Mouse (Mus musculus): ENCODE results near the gene Exoc3l2.

Exoc3l2 gene

DNA sequence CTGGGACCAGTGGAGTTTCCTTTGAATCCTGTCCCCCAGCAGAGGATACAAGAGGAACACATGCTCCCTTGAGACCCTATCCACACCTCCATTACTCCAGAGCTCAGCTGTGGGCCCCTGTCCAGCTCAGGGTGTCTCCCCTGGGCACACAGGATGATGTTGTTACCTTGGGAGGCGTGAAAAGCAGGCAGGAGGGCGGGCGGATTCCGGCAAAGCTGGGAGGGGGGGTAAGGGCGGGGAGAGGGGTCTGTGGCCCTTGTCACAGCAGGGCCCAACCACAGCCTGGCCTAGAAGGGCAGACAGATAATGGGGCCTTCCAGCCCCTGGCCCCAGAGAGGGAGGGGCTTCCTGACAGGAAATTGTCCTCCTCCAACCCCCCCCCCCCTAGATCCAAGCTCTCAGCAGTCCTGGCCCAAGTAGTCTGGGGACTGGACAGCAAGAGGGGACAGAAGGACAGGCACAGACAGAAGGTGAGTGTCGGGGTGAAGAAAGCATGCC lies at the start of gene Exoc3l2:
Gene Exoc3l2 (plus strand): TSS at position 448 of the 498 bp plus-strand sequence.
- DNase-seq (ENCODE audit: low spot score), result no peak

DNA sequence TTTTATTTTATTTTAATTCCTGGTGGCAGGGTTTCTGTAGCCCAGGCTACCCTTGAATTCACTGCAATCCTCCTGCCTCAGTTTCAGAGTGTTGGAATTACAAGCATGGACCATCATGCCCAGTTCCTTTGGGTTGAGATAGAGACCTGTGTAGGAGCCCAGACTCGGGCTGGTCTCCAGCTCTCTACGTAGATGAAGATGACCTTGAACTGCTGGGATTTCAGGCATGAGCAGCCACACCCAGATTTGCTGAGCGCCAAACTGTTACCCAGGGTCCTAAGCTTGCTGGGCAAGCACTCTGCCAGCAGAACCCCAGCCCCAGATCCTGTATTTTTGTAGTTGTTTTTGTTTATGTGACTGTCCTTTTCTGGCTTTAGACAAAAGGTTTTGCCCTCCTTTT lies 49.6 kb upstream of the Exoc3l2 start:
- DNase-seq (ENCODE audit: low spot score), result no peak

- no peak for DNase-seq (ENCODE audit: low spot score)
Measured at GRCm38 (mm10) chr7:19416590-19416989, 46.5 kb upstream of the Exoc3l2 start.

- DNase-seq (ENCODE audit: low spot score), result no peak
Measured at GRCm38 (mm10) chr7:19420121-19420520, 43.0 kb upstream of the Exoc3l2 start.

DNA sequence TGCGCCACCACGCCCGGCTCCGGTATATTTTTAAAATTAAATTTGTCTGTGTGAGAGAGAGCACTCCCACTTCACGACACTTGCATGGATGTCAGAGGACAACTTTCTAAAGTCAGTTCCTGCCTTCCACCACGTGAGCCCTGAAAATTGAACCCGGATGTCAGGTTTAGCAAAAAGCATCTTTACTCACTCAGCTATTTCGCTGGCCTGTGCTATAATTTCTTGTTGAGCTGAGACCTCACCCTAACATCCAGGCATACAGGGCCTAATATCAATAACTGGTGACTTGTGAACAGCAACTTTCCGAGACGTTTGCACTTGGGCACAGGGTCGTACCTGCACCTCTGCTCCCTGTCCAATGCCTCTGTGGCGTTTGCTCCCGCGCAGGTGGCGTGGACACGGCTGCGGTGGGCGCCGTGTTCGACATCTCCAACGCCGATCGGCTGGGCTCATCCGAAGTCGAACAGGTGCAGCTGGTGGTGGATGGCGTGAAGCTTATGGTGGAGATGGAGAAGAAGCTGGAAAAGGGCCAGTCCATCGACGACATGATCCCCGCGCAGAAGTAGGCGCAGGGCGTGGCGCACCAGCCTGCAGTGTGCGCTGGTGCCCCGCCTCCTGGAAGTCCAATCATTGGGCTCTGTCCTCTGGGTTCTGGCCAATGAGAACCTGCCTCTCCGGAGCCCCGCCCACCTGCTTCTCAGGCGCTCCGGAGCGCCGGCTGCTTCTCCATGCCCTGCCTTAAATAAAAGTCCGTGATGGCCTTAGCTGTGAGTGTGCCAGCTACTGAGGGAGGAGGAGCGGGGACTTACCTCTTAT lies 42.1 kb upstream of the Exoc3l2 start:
- peak; percentile 57 for DNase-seq (ENCODE audit: low spot score)

DNA sequence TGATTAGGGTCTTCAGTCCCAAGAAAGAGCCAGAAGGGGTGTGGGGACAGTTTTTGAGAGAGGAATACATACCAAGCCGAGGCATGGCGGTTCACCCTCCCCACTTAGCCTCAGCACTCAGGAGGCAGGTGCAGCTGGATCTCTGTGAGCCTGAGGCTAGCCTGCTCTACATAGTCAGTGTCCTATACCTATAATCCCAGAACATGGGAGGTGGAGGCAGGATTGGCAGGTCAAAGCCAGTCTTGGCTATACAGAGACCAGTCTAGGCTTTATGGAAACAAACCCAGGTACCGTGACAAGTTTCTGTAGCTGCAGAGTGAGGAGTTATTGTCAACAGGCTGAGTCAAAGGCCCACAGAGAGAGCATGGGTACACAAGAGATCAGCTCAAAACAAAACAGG lies 40.0 kb upstream of the Exoc3l2 start:
- no peak for DNase-seq (ENCODE audit: low spot score)

- DNase-seq (ENCODE audit: low spot score), result no peak
Measured at GRCm38 (mm10) chr7:19424051-19424450, 39.1 kb upstream of the Exoc3l2 start.

DNA sequence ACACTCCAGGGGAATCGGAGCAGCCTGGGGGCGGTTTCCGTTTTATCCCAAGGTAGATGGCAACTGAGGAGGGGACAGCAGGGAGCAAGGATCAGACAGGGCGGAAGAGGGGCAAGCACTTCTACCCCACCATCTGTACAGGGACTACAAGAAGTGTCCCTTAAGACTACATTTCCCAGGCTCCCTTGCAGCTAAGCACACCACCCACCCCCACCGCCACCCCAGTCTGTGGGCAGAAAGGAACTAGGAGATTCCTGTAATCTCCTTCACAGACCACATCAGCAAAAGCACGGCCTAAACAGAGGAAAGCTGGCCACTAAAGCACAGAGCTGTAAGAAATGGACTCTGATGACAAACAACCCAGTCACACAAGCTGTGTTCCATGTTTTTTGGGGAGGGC lies 36.8 kb upstream of the Exoc3l2 start:
- no peak for DNase-seq (ENCODE audit: low spot score)

GRCm38 (mm10) chr7:19426888-19427287 lies 36.2 kb upstream of the Exoc3l2 start:
- no peak for DNase-seq (ENCODE audit: low spot score)

GRCm38 (mm10) chr7:19427999-19428650 lies 35.0 kb upstream of the Exoc3l2 start:
- DNase-seq (ENCODE audit: low spot score), result no peak

DNA sequence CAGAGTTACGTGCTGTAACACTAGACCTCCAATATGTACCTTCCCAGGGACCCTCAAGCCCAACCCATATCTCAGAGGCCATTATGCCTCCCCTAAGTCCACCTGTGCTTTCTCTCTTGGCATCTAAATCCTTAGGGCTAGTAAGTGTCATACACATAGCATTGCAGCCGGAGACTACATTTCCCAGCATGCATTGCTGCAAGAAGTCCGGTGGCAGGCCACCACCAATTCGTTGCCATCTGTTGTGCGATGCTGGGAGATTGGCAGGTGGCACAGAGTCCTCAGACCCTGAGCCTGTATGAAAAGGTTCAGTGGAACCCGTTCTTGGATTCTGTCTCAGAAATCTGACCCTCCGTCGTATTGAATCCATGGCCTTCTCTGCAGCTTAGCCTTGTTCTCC lies 33.4 kb upstream of the Exoc3l2 start:
- DNase-seq (ENCODE audit: low spot score), result no peak

DNA sequence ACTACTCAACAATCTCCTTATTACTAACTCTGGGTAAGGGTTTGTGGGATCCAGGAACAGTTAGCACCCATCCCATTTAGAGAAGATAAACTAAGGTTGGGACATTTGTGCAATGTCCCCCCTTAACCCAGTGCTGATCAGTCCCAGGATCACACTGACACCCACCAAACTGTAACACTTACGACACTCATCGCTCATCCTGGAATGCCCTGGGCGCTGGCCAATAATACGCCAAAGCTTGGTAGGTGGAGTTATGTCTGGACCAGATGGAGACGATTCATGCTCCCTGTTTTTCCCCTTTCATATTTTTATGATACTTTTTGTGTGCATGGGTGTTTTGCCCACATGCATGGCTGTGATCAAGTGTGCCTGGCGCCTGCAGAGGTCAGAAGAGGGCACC lies 32.7 kb upstream of the Exoc3l2 start:
- DNase-seq (ENCODE audit: low spot score), result no peak

DNA sequence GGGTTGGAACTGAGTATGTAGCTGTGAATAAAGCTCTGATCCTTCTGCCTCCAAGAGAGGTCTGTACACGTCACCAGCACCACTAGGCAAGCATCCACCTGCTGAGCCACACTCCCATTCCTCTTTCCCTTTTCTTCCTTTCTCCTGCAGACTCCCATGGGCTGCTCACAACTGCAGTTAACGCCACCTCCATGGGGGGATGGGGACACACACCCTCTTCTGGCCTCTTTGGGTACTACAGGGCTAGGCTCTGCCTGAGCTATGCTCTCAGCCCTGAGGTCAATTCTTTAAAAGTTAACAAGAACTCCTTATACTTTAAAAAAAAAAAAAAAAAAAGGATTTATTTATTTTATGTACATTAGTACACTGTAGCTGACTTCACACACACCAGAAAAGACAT lies 30.7 kb upstream of the Exoc3l2 start:
- no peak for DNase-seq (ENCODE audit: low spot score)

GRCm38 (mm10) chr7:19436276-19436675 lies 26.9 kb upstream of the Exoc3l2 start:
- no peak for DNase-seq (ENCODE audit: low spot score)

DNA sequence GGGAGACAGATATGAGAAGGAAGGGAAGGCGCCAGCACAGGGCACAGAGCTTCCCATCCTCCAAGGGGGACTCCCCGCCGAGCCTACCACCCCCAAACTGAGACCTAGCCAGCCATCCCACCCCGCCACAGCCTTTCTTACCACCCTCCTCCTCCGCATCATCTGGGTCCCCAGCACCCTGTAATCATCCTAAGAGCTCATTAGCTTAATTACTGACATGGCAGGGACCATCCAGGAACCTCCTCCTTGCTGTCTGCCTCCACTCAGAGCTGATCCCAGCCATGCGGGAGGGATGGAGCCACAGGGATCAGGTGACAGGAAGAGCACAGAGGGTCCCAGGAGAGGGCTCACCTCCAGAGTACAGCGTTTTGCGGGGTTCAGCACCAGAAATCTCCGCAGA lies 26.1 kb upstream of the Exoc3l2 start:
- no peak for DNase-seq (ENCODE audit: low spot score)

DNA sequence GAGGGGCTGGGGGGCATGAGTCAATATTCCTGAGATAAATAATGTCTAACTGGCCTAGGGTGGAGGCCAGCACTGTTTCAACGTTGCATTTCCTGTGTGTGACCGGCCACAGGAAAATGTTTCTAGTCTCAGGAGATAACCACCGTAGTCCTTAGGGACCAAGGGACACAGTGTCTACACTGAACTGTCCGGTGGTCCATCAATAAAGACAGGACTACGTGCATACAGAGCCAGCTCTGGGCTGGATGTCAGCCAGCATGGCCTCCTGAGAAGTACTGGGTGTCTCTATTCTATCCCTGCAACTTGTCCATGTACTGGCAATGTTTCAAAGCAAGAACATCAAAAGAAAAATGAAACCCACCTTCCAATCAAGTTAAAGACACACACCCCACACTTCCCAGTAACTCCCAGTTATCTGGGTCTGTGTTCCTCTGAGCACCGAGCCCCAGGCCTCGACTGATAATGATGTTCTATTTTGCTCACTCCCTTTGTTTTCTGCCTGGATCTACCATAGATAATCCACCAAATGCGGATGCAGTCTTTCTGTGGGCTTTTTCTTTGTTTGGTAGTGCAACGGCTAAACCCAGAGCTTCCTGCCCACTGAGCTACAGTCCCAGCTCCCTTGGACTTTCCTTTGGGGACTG lies 21.6 kb upstream of the Exoc3l2 start:
- DNase-seq (ENCODE audit: low spot score), result no peak

DNA sequence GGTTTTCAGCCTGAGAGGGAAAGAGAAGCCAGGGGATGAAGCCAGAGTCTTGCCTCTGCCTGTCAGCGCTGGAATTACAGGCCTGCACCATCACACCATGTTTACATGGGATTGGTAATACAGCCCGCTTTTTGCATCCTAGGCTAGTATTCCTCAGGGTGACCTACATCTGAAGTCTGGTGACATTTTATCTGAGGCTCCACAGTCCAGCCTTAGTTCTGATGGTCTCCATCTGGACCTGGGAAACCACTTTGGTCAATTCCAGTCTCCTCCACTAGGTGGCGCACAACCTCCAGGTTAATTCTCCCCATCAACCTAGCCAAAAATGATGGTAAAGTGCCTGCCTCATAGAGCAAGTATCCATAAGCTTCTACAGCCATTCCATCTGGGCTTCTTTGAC lies 19.8 kb upstream of the Exoc3l2 start:
- DNase-seq (ENCODE audit: low spot score), result peak; percentile 62

GRCm38 (mm10) chr7:19444801-19445200 lies 18.3 kb upstream of the Exoc3l2 start:
- DNase-seq (ENCODE audit: low spot score), result no peak

- no peak for DNase-seq (ENCODE audit: low spot score)
Measured at GRCm38 (mm10) chr7:19447689-19448088, 15.4 kb upstream of the Exoc3l2 start.

DNA sequence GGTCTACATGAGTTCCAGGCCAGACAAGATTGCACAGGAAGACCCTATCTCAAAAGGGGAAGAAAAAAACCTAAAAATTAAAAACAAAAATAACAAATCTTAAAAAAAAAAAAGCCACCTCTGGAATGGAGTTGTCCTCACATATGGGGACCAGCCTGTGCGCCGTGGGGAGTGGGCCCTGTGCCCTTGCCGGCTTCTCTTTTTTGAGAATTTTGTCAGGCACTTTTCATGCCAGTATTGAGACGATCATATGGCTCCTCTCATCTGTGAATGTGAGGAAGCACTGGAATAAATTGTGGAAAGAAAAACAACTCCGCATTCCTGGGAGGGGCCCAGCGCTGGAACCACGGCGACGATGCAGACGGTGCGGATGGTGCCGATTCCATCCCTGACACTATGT lies 14.0 kb upstream of the Exoc3l2 start:
- no peak for DNase-seq (ENCODE audit: low spot score)

DNA sequence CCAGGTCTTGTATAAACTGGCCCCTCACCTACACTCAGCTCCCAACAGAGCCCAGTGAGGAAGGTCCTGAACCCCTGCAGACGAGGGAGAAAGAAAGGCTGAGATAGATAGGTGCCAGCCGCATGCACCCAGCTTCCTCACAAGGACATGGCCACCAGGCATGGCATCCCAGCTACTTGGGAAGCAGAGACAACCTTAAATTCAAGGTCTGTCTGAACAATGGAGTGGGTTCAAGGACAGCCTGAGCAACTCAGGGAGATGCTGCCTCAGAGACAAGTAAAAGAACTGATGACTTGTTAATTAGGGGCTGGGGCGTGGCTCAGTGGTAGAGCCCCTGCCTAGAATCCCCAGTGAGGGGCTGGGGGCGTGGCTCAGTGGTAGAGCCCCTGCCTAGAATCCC lies 7.9 kb upstream of the Exoc3l2 start:
- DNase-seq (ENCODE audit: low spot score), result no peak

GRCm38 (mm10) chr7:19455819-19456495 lies 7.2 kb upstream of the Exoc3l2 start:
- no peak for DNase-seq (ENCODE audit: low spot score)

All from spleen, adult 12 weeks (tissue).